Mouse (Mus musculus) olfactory bulb, adult 2 months (tissue): ENCODE data around the gene Plcb2. TPM values are rescaled to one million over a fixed set of nuclear protein-coding genes. Genes with fewer than 3 reads are reported as not detected.
A peak's percentile ranks its signal among the peaks of the same experiment; 100 is the strongest.

Source experiments
- H3K27ac ChIP-seq: fragments of 200-500 bp; 2 replicates; pipeline ENCODE4 v1.5.1; 2012; ENCODE audit warnings: low read depth, low read length; ENCODE audit not compliant: insufficient read depth
- H3K4me1 ChIP-seq: fragments of 200-500 bp; 2 replicates; pipeline ENCODE4 v1.6.1; 2012; ENCODE audit warnings: low read length; ENCODE audit not compliant: control insufficient read depth, insufficient read depth
- H3K4me3 ChIP-seq: fragments of 200-500 bp; 2 replicates; pipeline ENCODE4 v1.5.1; 2012; ENCODE audit warnings: mild to moderate bottlenecking, low read depth, low read length, moderate library complexity; ENCODE audit not compliant: insufficient read depth
- CTCF ChIP-seq: fragments of 200-500 bp; IDR thresholded peaks from 2 replicates; pipeline ENCODE4 v1.5.1; 2012; ENCODE audit warnings: low read depth, mild to moderate bottlenecking, low read length, moderate library complexity; ENCODE audit not compliant: insufficient read depth
- POLR2A ChIP-seq: fragments of 200-500 bp; IDR thresholded peaks from 2 replicates; pipeline ENCODE4 v1.6.1; 2012; ENCODE audit warnings: mild to moderate bottlenecking, low read depth, low read length, moderate library complexity; ENCODE audit not compliant: insufficient read depth
- WGBS: fragments of 180-500 bp; shearing (Covaris S2); methylation state at CpG from one replicate; pipeline ENCODE4 v1.1.7; 2018; 5-methylcytosine and 5-hydroxymethylcytosine counted together
- polyA plus RNA-seq: library from polyadenylated mRNA; stranded (reverse); fragments of >200 nt; gene quantifications from 2 replicates; pipeline ENCODE4 v1.2.4, GENCODE M21; 2012; ENCODE audit warnings: low replicate concordance; ENCODE audit not compliant: missing spikeins, insufficient read depth, insufficient read length

The Plcb2 gene
- polyA plus RNA-seq, 1 experiment, result not detected

DNA sequence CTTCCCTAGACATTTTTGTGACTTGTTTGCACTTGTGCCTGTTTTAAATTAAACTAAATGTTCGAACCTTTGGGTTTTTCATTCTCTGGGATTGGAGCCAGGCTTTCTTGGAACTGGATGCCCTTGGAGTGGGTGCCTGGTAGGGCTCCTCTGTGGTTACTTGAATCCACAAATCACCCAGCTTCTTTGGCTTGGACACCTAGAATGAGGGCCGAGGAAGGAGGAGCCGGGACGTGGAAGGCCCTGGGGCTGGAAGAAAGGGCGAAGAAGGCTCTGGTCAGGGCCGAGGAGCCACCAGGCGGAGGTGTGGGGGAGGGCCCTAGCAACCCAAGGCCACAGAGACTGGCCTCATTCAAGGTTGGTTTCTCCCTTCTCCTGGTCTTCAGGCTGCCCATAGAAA is 30.3 kb downstream of the Plcb2 start:
- WGBS, result 39% methylated on average over 7 of the region's 7 CpGs
- no peak for TF ChIP-seq POLR2A
- TF ChIP-seq CTCF, result no peak

DNA sequence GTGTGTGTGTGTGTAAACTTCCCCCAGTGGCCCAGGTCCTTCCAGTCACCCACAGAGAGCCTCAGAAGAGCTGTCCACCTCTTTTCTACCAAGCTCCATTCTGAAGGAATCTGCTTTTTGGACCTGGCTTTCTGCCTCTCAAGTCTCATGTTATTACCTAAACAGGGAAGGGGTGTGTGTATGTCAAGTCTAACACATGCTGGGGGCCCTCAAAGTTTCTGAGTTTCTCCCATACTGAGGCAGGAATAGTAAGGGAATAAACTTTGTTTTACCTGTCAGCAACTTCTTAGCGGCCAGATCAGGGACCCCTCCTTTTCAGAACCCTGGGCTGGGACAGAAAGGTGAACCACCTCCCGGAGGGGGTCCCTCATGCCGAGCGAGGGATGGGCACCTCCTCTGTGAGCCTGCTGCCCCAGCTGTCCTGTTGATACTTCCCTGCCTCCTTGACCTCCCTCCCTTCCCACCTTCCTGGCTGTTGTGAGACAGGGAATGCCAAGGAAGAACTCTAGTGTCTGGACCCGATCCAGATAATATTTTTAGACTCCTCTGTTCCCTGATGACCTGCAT is 30.8 kb downstream of the Plcb2 start:
- no peak for TF ChIP-seq CTCF
- TF ChIP-seq POLR2A, result no peak
- Histone ChIP-seq H3K4me1 (peaks cover 33% of the 10 kb centered on the region), H3K4me3 (no peak overlapping the region), H3K27ac (no peak overlapping the region)
- WGBS, result 47% methylated on average over 5 of the region's 5 CpGs

More for the DNA sequence above, 30.3 kb downstream of the Plcb2 start:
- H3K4me3 ChIP-seq, result no peak overlapping the region
- no peak overlapping the region for H3K27ac ChIP-seq
- H3K4me1 ChIP-seq, result peaks cover 38% of the 10 kb centered on the region

DNA sequence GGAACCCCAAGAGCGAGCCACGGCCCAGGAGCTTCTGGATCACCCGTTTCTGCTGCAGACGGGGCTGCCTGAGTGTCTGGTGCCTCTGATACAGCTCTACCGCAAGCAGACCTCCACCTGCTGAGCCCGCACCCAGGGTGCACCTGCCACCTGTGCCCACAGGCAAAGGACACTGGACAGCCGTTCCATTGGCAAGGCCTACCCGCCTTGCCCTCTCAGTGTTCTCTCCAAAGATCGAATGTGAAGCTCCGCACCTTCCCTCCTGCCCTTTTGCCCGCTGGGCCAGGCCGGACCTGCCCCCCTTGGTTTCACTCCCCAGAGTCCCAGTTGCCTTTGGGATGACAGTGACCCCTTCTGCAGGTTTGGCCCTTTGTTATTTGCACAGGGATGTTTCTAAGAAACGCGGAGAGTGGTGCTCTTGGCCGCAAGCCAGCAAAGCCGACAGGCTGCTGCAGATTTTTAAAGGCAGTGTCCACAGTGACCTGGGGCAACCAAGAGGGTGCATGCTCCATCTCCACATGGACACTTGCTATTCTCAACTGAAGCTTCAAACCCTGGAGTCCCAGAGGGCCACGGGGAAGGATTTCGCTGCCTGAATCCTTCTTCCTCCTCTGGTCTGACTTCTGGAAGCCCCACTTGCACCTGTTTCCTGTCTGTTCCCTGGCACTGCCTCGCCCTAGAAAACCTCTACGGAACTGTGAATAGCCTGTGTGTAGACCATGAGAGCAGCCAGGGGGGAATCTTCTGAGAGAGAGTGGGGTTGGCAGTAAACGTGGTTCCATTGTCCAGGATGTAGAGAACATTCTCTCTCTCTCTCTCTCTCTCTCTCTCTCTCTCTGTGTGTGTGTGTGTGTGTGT is 31.6 kb downstream of the Plcb2 start:
- TF ChIP-seq CTCF (no peak), POLR2A (no peak)
- WGBS, result 52% methylated on average over 21 of the region's 21 CpGs
- Histone ChIP-seq H3K4me1 (peaks cover 28% of the 10 kb centered on the region), H3K4me3 (no peak overlapping the region), H3K27ac (no peak overlapping the region)

DNA sequence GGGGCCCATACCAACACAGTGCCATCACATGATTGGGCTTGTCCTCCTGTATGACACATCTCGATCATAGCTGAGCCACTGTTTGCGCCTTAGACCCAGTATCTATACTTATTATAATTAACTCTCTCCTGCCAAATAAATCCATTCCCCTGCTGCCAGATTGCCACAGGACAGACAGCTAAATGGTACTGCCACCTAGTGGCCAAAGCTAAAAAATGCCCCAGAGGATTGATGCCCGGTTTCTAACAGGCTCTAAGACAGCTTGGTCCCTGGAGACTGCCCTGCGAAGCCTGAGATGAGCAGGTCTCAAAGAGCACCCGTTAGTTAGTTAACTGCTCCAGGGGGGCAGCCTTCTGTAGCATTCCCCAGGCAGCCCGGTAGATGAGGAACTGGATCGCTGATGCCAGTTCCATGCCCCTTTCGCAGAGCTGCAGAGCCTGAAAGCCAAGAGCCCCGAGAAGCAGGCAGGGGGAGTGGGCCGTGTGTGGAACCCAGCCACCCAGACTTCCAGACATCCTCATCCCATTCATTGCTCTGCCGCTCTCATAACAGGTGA is 32.5 kb downstream of the Plcb2 start:
- Histone ChIP-seq H3K4me1 (peaks cover 24% of the 10 kb centered on the region), H3K27ac (no peak overlapping the region), H3K4me3 (no peak overlapping the region)
- WGBS, result 34% methylated on average over 11 of the region's 11 CpGs
- TF ChIP-seq CTCF (peak; percentile 55), POLR2A (no peak)

DNA sequence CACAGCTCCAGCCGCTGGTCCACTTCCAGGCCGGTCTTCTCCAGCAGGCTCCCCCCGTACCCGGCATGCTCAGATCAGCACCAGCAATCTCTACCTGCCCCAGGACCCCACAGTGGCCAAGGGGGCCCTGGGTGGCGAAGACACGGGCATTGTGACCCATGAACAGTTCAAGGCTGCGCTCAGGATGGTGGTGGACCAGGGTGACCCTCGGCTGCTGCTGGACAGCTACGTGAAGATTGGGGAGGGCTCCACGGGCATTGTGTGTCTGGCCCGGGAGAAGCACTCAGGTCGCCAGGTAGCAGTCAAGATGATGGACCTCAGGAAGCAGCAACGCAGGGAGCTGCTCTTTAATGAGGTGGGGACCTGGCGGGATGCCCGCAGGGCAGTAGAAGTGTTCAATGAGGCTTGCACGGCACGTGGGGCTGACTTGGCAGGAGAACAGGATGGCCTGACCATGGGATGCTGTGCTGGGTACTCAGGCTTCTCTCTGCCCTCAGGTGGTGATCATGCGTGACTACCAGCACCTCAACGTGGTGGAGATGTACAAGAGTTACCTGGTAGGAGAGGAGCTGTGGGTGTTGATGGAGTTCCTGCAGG is 34.8 kb downstream of the Plcb2 start:
- peaks cover 16% of the 10 kb centered on the region for H3K4me1 ChIP-seq
- no peak overlapping the region for H3K27ac ChIP-seq
- no peak overlapping the region for H3K4me3 ChIP-seq
- TF ChIP-seq POLR2A (no peak), CTCF (no peak)
- 73% methylated on average over 19 of the region's 19 CpGs for WGBS

DNA sequence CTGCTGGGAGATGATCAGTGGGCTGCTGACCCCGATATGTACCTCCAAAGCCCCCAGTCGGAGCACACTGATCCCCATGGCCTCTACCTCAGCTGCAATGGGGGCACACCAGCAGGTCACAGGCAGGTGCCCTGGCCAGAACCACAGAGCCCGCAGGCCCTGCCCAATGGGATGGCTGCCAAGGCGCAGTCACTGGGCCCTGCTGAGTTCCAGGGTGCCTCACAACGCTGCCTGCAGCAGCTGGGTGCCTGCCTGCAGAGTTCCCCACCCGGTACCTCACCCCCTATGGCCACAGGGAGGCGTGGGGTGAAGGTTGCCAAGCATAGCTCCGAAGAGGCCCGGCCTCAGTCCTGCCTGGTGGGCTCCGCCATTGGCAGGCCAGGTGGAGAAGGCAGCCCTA is 38.4 kb downstream of the Plcb2 start:
- WGBS, result 69% methylated on average over 10 of the region's 10 CpGs
- 0 out of 2 replicates have a peak, but pooled peaks cover 5% of the 10 kb centered on the region for H3K4me1 ChIP-seq

DNA sequence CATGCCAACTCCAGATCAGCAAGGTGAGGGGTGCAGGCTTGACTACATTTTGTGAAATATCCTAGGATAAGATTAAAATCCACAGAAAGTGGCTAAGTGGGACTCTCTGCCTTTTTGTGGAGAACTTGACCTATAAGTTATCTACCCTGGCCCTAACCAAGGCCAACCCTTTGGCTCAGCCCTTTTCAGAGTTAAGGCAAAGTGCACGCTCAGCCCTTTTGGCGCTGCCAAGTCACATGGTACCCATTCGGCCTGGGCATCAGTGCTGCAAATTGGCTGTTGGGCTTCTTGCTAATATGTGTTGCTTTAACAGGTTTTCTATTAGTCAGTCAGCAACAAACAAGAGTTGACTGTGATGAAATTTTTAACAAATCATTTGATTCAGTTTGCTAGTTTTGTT is 40.4 kb downstream of the Plcb2 start:
- WGBS, result 72% methylated on average over 3 of the region's 3 CpGs
- H3K4me1 ChIP-seq, result peaks cover 6% of the 10 kb centered on the region; the same call in 1 of the 2 replicates
- H3K4me3 ChIP-seq, result no peak overlapping the region
- TF ChIP-seq CTCF (no peak), POLR2A (no peak)
- H3K27ac ChIP-seq, result no peak overlapping the region

More for the DNA sequence above, 38.4 kb downstream of the Plcb2 start:
- no peak overlapping the region for H3K4me3 ChIP-seq
- TF ChIP-seq CTCF (no peak), POLR2A (no peak)
- H3K27ac ChIP-seq, result no peak overlapping the region

DNA sequence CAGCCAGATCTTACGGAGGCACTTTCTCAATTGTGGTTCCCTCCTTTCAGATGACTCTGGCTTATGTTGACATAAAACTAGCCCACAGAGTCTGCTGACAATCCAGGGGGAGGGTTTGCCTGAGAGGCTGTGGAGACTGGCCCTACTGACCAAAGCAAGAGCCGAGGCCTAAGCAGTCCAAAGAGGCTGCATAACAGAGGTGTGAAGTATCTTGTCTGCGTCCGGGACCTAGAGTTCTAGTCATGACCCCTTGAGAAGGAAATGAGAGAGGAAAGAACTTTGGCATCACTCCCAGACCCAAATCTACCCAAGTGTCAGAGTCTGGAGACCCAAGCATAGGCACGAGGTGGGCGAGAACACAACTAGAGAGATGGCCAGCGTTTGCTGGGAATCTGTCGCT is 41.5 kb downstream of the Plcb2 start:
- peaks cover 11% of the 10 kb centered on the region; the same call in 1 of the 2 replicates for H3K4me1 ChIP-seq
- no peak overlapping the region for H3K27ac ChIP-seq
- WGBS, result 83% methylated on average over 8 of the region's 8 CpGs
- H3K4me3 ChIP-seq, result no peak overlapping the region
- TF ChIP-seq POLR2A (no peak), CTCF (no peak)

DNA sequence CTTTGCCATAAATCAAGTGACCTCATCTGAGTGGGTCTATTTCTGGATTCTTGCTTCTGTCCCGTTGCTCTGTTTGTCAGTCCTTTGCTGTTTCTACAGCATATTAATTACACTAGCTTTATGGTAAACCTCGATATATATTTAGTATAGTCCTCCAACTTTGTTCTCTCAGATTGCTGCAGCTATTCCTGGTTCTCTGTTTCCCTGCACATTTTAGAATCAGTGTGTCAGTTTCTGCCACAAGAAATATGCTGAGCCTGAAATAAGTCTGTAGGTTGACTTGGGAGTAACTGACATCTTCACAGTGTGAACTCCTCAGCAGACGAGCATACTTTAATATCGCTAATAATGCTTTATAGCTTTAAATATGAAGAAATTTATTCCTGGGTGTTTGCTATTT is 43.1 kb downstream of the Plcb2 start:
- peaks cover 11% of the 10 kb centered on the region; the same call in 1 of the 2 replicates for H3K4me1 ChIP-seq
- H3K27ac ChIP-seq, result no peak overlapping the region
- TF ChIP-seq POLR2A (no peak), CTCF (no peak)
- H3K4me3 ChIP-seq, result no peak overlapping the region
- 59% methylated on average over 4 of the region's 4 CpGs for WGBS
